ENCODE assay signal across 26 mouse cellular contexts in genomic region chr2:142764276-142764675, GRCm38 (mm10).
A peak's percentile ranks its signal among the peaks of the same experiment; 100 is the strongest.
DNase-seq lines count a peak whose midpoint lies in the region; TF ChIP-seq lines count a peak whose summit lies in the region.
"Had no signal": no experiment of that assay in that cellular context is flagged by ENCODE, and none has a peak within 500 bp of the region (broad histone marks: within the 10 kb centered on the region; RNA-seq: fewer than 3 reads in every experiment).

No protein-coding gene starts in this region.

- DNase-seq in 416B (ENCODE audit: low read depth) = peak; percentile 69
- DNase-seq in MEL (ENCODE audit: low read depth, low spot score) = peak; percentile 26
- DNase-seq in MN1 (ENCODE audit: low spot score) = no peak
- no peak for DNase-seq in heart, adult 9 months (ENCODE audit: low spot score in 2 of 2)
- no peak for DNase-seq in spleen, postnatal 36 days (ENCODE audit: low spot score in 2 of 2)
- DNase-seq: adrenal gland, adult 8-10 months; adrenal gland, postnatal 25 days; B cell, adult 2 months; cerebellum, adult 11-12 months; cerebellum, adult 8-10 months; cerebellum, postnatal 10 days; cerebellum, postnatal 36 days; embryo, embryonic 11 days; gastrocnemius, postnatal 10 days; gastrocnemius, postnatal 36 days; heart, postnatal 10 days; heart, postnatal 4 days had no signal

- H3K4me1 ChIP-seq in MEL (ENCODE audit: control insufficient read depth in 1 of 2, insufficient read depth in 2 of 2, low read length in 2 of 2) = peaks cover 0 to 11% of the 10 kb centered on the region in 2 experiments; a peak in 2 of 4 replicates
- H3K4me1 ChIP-seq in embryonic fibroblast, embryonic 13.5 days (ENCODE audit: control insufficient read depth, insufficient read depth, low read length) = no peaks in the 10 kb centered on the region
- H3K4me1 ChIP-seq: embryonic facial prominence, embryonic 10.5 days; embryonic facial prominence, embryonic 13.5 days; forebrain, embryonic 10.5 days; forebrain, embryonic 13.5 days; heart, embryonic 12.5 days; heart, embryonic 15.5 days; hindbrain, embryonic 15.5 days had no signal

- no peak overlapping the region for H3K27ac ChIP-seq in MEL (ENCODE audit: control insufficient read depth, low read depth, low read length)
- peak overlapping the region; percentile 31; the same call in 1 of the 2 replicates for H3K27ac ChIP-seq in embryonic fibroblast, embryonic 13.5 days (ENCODE audit: insufficient read depth, low read length)
- H3K27ac ChIP-seq: embryonic facial prominence, embryonic 10.5 days; embryonic facial prominence, embryonic 13.5 days; forebrain, embryonic 10.5 days; forebrain, embryonic 13.5 days; heart, embryonic 15.5 days; hindbrain, embryonic 15.5 days had no signal

- H3K79me2 ChIP-seq in MEL (ENCODE audit: control insufficient read depth, insufficient read depth, low read length, poor library complexity) = no peaks in the 10 kb centered on the region

- no peaks in the 10 kb centered on the region for H3K27me3 ChIP-seq in MEL (ENCODE audit: control insufficient read depth in 1 of 2, insufficient read depth in 2 of 2, low read length in 2 of 2)
- H3K27me3 ChIP-seq: CH12.LX; embryonic facial prominence, embryonic 13.5 days; forebrain, embryonic 13.5 days; heart, embryonic 12.5 days; heart, embryonic 15.5 days; hindbrain, embryonic 15.5 days had no signal

- no peak for TF ChIP-seq EP300 in MEL (IDR thresholded peaks at IDR 0.05; ENCODE audit: low read depth in 1 of 2, low read length in 2 of 2)

- H3K36me3 ChIP-seq in MEL (ENCODE audit: control insufficient read depth in 1 of 2, insufficient read depth in 2 of 2, low read length in 2 of 2) = peaks cover 0 to 3% of the 10 kb centered on the region in 2 experiments; a peak in 1 of 4 replicates
- H3K36me3 ChIP-seq: embryonic facial prominence, embryonic 10.5 days; embryonic facial prominence, embryonic 13.5 days; forebrain, embryonic 10.5 days; heart, embryonic 12.5 days; heart, embryonic 15.5 days; hindbrain, embryonic 15.5 days had no signal

- TF ChIP-seq CTCF in MEL (IDR thresholded peaks at IDR 0.05 in 2 of 3, conservative IDR thresholded peaks at IDR 0.05 in 1 of 3; ENCODE audit: control insufficient read depth in 1 of 3, insufficient read depth in 1 of 3, low read depth in 2 of 3, low read length in 3 of 3, poor library complexity in 1 of 3, severe bottlenecking in 1 of 3) = no peak
- no peak for TF ChIP-seq CTCF in embryonic fibroblast, embryonic 13.5 days (IDR thresholded peaks at IDR 0.05; ENCODE audit: borderline replicate concordance, insufficient read depth, low read length)

- no peak for TF ChIP-seq POLR2A in MEL (IDR thresholded peaks at IDR 0.05; ENCODE audit: control insufficient read depth in 1 of 2, insufficient read depth in 1 of 2, low read depth in 1 of 2, low read length in 2 of 2, poor library complexity in 1 of 2)
- TF ChIP-seq POLR2A in embryonic fibroblast, embryonic 13.5 days (IDR thresholded peaks at IDR 0.05; ENCODE audit: low read depth, low read length) = no peak

- TF ChIP-seq RAD21 in MEL (IDR thresholded peaks at IDR 0.05; ENCODE audit: low read depth, low read length) = no peak

- H3K4me3 ChIP-seq in MEL (ENCODE audit: control insufficient read depth in 1 of 2, insufficient read depth in 1 of 2, low read depth in 2 of 2, low read length in 2 of 2) = no peak overlapping the region
- no peak overlapping the region for H3K4me3 ChIP-seq in embryonic fibroblast, embryonic 13.5 days (ENCODE audit: insufficient read depth, low read length)
- H3K4me3 ChIP-seq: embryonic facial prominence, embryonic 10.5 days; embryonic facial prominence, embryonic 13.5 days; forebrain, embryonic 10.5 days; forebrain, embryonic 13.5 days; heart, embryonic 12.5 days; heart, embryonic 15.5 days; hindbrain, embryonic 15.5 days had no signal

- no peaks in the 10 kb centered on the region for H3K9me3 ChIP-seq in MEL (replicated peaks; ENCODE audit: insufficient read depth, low read length)
- H3K9me3 ChIP-seq: embryonic facial prominence, embryonic 10.5 days; embryonic facial prominence, embryonic 13.5 days; forebrain, embryonic 10.5 days; forebrain, embryonic 13.5 days; heart, embryonic 12.5 days; heart, embryonic 15.5 days; hindbrain, embryonic 15.5 days had no signal

- H3K9ac ChIP-seq in MEL (ENCODE audit: control insufficient read depth, low read depth, low read length, poor library complexity, severe bottlenecking) = no peak overlapping the region
- H3K9ac ChIP-seq: embryonic facial prominence, embryonic 13.5 days; forebrain, embryonic 13.5 days; heart, embryonic 12.5 days; heart, embryonic 15.5 days; hindbrain, embryonic 15.5 days had no signal

TF ChIP-seq in MEL, 35 proteins besides CTCF, POLR2A, EP300 and RAD21:
- TF ChIP-seq TBP (IDR thresholded peaks at IDR 0.05; ENCODE audit: low read depth, low read length) (no peak), ETS1 (IDR thresholded peaks at IDR 0.05; ENCODE audit: low read depth, low read length) (peak; percentile 41; the same call in 1 of the 2 replicates), GATA1 (IDR thresholded peaks at IDR 0.05; ENCODE audit: low read depth, low read length) (0 out of 2 replicates have a peak, but pooled peaks have one; percentile 26), SMC3 (IDR thresholded peaks at IDR 0.05; ENCODE audit: low read depth, low read length) (no peak)
TF ChIP-seq in MEL: peak in this region for 2.

Comparison
In these comparisons a context has a peak if more than half of its experiments do, and no peak if none do; other contexts are left out.
1. DNase-seq: peak in 416B (single experiment) and MEL (single experiment); none in MN1 (single experiment), heart, adult 9 months (0 of 2) and spleen, postnatal 36 days (0 of 2).